Mouse (Mus musculus): ENCODE data around the gene Gm4881.

DNA sequence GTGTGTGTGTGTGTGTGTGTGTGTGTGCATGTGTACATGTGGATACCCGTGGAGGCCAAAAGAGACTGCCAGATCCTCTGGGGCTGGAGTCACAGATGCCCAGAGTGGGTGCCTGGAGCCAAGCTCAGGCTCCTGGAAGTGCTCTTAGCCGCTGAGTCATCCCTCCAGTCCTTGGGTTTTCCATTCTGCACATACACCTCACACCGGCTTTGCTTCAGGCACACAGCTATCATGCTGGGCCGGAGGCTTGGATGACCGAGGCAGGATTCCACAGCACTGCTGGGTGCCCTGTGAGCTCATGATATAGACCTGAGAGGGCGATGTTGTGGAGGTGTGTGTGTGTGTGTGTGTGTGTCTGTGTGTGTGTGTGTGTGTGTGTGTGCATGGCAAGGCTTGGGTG lies 24.2 kb upstream of the Gm4881 start:
- TF ChIP-seq CTCF (IDR thresholded peaks at IDR 0.05; ENCODE audit: control insufficient read depth, insufficient read depth, insufficient replicate concordance, low read depth, low read length) (no peak), POLR2A (IDR thresholded peaks at IDR 0.05; ENCODE audit: control insufficient read depth, low read depth, low read length) (no peak)
